Mouse (Mus musculus) megakaryocyte, embryonic 14.5 days (primary cell): ENCODE results near the gene Atp5h.

Experiments
- FLI1 ChIP-seq: IDR thresholded peaks from 2 replicates; pipeline ENCODE4 v1.6.1; 2012; ENCODE audit warnings: low read length, inconsistent platforms, mixed read lengths
- GATA1 ChIP-seq: IDR thresholded peaks from 3 replicates; pipeline ENCODE4 v1.6.1; 2012; ENCODE audit warnings: mixed read lengths, low read length, inconsistent platforms, borderline replicate concordance

DNA sequence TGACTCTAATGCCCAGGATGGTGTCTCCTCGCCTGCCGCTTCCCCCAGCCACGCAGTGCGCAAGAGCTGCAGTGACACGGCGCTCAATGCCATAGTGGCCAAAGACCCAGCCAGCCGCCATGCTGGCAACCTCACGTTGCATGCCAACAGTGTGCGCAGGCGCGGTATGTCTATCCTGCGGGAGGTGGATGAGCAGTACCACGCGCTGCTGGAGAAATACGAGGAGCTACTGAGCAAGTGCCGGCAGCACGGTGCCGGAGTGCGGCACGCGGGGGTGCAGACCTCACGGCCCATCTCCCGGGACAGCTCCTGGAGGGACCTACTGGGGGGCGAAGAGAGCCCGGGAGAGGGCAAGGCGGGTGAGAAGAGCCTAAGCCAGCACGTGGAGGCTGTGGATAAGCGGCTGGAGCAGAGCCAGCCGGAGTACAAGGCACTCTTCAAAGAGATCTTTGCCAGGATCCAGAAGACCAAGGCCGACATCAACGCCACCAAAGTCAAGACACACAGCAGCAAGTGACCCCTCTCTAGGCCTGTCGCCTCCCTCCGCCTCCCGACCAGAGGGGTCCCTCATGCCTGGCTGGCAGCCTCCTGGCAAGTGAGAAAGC lies 25.9 kb downstream of the Atp5h start:
- TF ChIP-seq GATA1 (no peak), FLI1 (no peak)
